Mouse (Mus musculus) gastrocnemius, postnatal 14 days (tissue): Measurements from ENCODE around the gene Ltc4s. TPM values are rescaled to one million over a fixed set of nuclear protein-coding genes. Genes with fewer than 3 reads are reported as not detected.

ENCODE experiments used
- DNase-seq: peaks from one replicate; pipeline ENCODE4 v3.0.0; 2021; ENCODE audit warnings: mixed read lengths
- intact Hi-C: fragments of 180-260 bp; cut with DNase I; formaldehyde crosslinking; loops from one replicate; pipeline ENCODE4 v1.15.1; 2025; ENCODE audit warnings: low total_unique reads
- total RNA-seq, 2 experiments: library from RNA; stranded (reverse); gene quantifications; 2 replicates each; pipeline ENCODE4 v1.2.3; 2021

Ltc4s gene
- total RNA-seq, 2 experiments from 2014 or later: 1.9 to 2.0 TPM

DNA sequence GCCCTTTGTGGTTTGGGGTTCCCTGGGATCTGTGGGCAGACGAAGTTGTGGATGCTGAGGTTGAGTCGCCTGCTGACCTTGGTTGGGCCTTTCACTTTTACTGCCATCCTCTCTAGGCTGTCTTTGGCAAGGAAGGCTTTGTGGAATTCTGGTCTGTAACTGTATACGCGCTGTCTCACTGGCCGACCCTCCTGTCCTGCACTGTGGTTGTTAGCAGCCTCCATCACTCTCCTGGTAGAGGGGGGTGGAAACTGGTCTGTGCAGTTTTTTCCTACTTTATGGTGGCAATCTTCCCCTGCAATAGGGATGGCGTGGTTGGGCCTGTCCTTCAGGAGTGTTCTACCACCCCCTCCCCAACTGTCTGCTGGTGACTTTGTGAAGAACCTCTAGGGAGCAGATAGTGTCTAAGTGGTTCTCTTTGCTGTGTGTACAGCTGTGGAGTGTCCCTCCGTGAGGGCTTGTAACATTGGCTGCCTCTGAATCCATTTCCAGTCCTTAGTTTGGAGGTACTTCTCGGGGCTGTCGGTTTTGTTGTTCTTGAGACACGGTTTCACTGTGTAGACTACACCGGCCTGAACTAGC lies 14.4 kb upstream of the Ltc4s start:
- intact Hi-C loops: no loop called here
- DNase-seq: no peak

DNA sequence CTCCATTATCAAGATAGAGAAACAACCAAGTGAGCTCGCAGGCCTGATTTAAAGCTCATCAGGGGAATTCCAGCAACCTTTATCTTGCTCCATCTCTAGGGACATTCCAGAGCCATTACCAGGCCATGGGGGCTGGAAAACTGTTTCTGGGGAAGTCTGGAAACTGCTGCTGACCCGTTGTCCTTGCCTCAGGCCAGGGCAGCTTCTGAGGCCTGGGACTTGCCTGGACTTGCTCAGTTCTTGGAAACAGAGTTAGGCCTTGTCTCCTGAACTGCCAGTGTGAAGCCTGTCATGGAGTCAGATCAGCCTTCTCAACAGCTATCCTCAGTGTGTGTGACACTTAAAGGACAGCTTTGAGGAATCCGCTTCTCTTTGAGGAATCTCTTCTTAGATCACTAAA lies 13.8 kb upstream of the Ltc4s start:
- intact Hi-C loops: no loop called here
- no peak for DNase-seq

DNA sequence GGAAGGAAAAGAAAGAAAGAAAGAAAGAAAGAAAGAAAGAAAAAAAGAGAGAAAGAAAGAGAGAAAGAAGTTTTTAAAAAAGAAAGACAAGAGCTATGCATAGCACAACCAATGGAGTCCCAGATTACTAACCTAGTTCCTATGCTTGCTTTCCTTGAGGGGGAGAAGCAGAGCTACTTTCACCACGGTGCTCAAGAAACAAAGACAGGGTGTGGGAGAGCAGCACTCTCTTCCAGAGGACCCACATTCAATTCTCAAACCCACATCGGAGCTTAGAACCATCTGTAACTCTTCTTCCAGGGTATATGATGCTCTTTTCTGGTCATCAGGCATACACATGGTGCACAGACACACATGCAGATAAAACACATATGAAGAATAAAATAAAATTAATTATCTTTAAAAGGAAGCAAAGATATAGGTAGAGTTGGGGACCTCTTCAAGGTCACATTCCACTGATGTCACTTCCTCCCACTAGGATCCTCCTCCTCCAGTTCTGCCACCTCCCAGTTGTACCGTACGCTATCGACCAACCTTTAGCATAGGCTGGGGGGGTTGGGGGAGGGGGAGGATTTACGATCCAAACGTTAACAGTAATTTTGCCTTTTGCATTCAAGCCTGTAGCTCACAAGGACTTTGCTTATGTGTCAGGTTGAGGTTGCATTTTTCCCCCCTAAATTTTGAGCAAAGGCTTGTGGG lies 10.2 kb upstream of the Ltc4s start:
- no peak for DNase-seq
- intact Hi-C loops: no loop called here

DNA sequence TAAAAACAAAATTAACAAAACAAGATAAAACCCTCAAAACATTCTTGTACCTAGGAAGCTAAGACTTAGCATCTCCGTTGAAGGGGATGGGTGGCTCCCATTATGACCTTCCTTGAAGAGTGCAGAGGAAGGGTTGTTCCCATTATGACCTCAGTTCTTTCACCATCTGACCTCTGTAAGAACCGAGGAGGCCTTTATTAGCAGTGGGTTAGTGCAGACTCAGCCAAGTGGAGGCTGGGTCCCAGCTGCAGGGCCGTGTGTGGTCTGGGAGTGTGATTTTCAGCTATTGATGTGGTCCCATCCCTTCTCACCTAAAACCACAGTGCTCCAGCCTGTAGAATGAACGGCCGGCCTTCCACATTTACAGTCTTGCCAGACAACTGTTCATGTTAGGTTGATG lies 6.9 kb upstream of the Ltc4s start:
- no peak for DNase-seq
- intact Hi-C loops: no loop called here

DNA sequence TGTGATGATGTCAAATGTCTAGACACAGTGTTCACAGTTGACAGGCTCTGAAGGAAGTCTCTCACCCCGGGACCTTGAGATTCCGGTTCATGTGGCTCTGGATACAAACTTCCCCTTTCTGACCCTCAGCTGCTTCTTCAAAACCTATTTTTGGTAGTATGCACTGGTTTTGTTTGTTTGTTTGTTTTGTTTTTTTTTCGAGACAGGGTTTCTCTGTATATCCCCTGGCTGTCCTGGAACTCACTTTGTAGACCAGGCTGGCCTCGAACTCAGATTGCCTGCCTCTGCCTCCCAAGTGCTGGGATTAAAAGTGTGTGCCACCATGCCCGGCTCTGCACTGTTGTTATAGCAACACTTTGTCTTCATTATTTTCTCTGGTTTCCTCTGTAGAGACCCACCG lies 5.5 kb upstream of the Ltc4s start:
- intact Hi-C loops: no loop called here
- DNase-seq: no peak

DNA sequence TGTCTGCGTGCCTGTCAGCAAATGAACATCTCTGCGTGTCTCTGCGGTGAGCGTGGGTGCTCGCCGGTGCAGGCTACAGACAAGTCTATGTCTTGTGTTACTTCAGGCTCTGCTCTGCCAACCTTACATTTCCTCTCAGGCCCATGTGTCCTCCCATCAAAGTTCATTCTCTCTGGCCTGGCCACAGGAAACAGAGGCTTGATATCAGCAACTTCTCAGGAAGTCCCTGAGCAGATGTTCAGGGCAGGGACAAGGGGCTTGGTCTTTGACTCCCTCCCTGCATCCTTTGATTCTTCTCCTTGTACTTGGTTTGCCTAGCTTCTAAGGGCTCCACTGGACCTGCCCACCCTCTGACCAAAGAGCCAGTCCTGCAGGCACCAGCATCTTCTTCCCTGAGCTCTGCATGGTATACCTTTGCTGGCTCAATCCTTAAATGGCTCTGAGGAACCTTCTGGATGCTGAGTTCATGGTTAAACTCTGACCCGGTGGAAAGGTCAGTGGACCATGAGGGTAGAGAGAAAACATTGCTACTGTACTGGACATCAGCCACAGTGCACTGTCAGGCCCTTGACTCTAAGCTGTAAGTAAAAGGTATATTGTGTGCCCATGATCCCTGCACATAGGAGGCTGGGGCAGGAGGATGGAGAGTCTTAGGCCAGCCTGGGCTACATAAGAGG lies 2.0 kb upstream of the Ltc4s start:
- no peak for DNase-seq
- intact Hi-C loops: no loop called here

DNA sequence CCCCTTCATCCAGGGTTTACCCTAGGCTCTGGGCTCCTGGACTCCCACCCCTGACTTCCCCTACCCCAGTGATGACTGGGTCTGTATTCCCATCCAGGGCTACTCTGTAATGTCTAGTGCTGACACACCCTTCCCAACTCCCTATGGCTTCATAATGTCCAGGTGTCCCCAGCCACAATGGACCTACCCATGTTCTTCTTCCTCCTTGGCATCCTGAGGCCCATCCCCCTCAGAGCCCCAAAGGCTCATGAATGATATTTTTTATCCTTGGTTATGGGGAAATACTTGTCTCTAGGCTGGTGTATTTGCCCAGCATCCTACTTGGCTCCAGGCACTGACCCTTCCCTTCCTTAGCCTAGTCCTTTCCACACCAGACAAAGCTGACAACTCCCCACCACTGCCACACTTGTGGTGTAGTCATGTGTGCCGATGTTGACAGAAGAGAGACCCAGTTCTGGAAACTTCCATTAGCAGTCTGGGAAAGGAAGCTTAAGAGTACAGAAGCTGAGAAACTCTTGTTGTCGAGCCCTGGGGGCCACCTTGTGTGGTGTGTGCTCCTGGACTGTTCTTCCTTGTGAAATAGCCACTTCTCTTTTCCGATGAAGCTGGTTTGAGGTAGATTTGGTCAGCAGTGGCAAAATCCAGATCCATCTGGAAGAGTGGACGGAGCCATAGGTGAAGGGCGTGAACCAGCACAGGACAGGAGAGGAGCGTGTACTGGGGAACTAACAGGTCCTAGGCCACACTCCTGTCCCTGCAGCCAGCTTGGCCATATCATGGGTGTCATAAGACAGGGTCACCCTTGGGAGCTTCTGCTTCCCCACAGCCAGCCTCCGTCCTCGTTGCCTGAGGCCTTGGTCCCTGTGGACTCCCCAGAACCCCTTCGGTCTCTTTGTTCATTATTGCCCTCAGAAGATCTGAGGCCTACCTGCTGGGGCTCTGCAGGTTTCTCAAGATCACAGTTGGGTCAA lies 690 bp upstream of the Ltc4s start:
- DNase-seq: no peak
- intact Hi-C loops: loop anchor here (5.0 kb wide), 1 partner anchor 128 kb away; no protein-coding TSS in a partner anchor

DNA sequence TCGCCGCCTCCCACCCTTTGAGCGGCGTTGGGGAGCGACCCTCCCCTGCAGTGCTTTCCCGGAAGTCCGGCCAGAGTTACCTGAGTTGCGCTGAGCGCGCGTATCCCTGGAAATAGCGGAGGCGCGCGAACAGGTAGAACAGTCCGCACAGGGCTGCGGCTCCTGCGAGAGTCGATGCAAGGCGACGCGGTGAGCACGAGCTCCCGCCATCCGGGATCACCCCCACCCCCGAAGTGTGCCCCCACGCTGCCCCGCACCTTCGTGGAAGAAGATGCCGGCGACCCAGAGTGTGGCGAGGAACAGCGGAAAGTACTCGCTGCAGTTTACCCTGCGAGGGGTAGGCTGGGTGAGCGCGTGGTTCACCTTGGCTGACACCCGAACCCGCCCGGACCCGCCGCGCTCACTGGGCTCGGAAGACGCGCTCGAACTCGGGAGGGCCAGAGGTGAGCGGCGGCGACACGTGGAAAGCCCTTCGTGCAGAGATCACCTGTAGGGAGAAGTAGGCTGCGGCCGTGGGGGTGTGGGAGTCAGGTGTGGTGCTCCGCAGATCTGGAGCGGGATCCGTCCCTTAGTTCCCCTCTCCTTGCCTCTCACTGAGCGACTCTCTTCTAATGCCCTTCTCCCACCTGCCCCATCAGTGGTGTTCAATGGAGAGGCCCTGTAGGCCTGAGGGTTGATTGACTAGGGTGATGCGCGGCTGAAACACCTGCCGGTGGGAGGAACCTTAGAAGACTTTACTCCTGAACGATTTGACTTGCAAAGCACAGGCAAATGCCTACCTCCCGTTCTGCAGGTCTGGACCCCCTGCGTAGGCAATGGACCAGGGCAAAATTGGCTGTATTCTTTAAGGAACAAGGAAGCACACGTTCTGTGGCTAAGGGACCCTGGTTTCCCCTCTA lies 1.2 kb downstream of the Ltc4s start:
- no peak for DNase-seq
- intact Hi-C loops: loop anchor here (5.0 kb wide), 1 partner anchor 130 kb away; no protein-coding TSS in a partner anchor

DNA sequence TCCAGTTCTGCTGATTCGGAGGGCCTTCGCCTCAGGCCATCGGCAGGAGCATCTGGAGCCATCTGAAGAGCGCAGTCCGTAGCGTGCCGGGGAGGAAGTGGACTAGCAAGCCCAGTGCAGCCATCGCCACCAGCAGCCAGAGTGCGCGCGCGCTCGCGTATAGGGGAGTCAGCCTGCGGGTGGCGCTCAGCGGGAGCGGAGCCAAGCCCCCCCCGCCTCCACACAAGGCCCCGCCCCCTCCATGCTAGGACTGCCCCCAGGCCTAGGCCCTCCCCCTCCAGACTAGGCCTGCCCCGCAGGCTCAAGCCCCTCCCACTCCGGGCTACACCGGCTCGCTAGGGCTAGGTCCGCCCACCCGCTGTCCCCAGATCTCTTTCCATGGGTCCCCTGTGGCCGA lies 1.9 kb downstream of the Ltc4s start:
- DNase-seq: peak; percentile 92
- intact Hi-C loops: loop anchor here (5.0 kb wide), 1 partner anchor 131 kb away; no protein-coding TSS in a partner anchor

DNA sequence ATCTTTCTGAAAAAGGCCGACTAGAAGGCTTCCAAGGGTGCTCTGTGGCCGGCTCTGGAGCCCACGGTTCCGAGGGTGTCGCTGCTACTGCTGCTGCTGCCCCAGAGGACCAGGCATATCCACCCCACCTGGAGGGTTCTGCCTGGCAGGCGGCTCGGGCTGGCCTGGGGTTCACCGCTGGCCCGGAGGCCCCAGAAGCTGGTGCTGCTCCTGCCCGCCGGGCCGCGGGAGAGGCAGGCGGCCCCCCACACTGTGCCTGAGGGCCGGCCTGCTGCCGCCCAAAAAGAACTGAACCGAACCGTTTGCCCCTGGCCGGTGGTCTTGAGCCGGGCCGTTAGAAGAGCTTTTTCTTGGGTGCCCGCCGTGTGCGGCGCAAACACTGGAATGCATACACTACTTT lies 3.8 kb downstream of the Ltc4s start:
- intact Hi-C loops: loop anchor here (5.0 kb wide), 2 partner anchors 72 to 133 kb away; no protein-coding TSS in a partner anchor
- no peak for DNase-seq

DNA sequence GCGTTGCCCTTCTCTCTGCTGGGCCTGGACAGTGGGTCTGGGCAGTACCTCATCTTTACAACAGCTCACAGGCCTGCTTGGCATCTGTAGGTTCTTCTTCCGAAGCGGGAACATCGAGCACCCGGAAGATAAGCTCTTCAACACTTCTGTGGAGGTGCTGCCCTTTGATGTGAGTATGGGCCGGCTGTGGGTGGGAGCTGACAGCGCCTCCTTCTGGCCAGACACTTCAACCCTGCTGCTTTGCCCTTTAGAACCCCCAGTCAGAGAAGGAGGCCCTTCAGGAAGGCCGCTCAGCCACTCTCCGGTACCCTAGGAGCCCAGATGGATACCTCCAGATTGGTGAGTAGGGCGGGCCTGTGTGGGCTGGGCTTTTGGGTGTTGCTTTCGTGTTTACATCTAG lies 4.4 kb downstream of the Ltc4s start:
- intact Hi-C loops: loop anchor here (5.0 kb wide), 1 partner anchor 72 kb away; no protein-coding TSS in a partner anchor
- no peak for DNase-seq

DNA sequence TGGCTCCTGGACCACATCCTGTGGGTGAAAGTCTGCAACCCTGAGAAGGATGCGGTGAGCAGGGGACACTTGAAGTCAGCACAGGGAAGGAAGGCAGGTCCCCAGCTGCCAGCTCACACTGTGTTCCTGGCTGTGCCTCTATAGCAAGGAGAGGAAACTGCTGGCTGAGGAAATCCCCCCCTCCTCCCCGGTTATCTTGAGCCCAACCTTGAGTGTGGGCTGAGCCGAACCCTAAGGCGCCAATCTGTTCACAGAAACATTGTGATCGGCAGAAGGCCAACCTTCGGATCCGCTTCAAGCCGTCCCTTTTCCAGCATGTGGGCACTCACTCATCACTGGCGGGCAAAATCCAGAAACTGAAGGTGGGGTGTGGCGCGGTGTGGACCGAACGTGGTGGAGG lies 5.4 kb downstream of the Ltc4s start:
- DNase-seq: no peak
- intact Hi-C loops: loop anchor here (5.0 kb wide), 1 partner anchor 71 kb away; no protein-coding TSS in a partner anchor

DNA sequence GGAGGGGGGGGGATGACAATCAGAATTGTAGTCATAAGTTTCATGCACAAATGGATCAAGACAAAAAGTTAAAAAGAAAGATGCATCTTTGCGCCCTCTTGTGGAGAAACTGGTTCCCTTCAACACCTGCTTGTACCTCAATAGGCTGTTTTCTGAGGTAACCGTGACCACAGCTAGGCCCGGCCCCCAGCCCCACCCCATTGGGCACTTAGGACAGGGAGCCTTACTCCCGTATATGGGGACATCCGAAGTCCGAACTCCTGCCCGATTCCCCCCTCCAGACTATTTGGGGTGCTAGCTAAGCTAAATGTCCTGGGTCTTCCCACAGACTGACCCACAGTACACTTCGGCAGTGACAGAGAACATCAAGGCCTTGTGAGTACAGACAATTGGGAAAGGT lies 7.0 kb downstream of the Ltc4s start:
- no peak for DNase-seq

DNA sequence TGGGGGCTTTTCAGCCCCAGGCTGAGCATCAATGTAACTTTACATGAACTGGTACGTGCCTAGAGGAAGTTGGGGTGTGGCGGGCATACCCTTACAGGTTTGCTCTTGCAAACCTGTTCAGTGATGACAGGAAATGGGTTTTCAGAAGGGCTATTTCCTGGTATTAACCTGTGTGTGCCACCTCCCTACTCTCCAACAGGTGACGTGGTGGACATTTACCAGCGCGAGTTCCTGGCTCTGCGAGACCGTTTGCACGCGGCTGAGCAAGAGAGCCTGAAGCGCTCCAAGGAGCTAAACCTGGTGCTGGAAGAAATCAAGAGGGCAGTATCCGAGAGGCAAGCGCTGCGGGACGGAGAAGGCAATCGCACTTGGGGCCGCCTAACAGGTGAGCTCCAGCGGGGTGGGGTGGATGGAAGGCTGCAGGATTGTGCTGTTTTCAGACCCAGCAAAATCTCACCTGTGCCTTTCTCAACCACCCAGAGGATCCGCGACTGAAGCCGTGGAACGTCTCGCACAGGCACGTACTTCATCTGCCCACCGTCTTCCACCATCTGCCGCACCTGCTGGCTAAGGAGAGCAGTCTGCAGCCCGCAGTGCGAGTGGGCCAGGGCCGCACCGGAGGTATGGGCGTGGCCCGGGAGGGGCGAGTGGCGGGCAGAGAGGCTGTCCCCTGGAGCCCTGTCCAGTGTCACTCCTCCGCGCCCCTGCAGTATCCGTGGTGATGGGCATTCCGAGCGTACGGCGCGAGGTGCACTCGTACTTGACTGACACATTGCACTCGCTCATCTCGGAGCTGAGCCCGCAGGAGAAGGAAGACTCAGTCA lies 7.7 kb downstream of the Ltc4s start:
- intact Hi-C loops: loop anchor here (5.0 kb wide), 1 partner anchor 68 kb away; no protein-coding TSS in a partner anchor
- no peak for DNase-seq

More for the DNA sequence above, 7.0 kb downstream of the Ltc4s start:
- intact Hi-C loops: loop anchor here (5.0 kb wide), 1 partner anchor 69 kb away; no protein-coding TSS in a partner anchor

DNA sequence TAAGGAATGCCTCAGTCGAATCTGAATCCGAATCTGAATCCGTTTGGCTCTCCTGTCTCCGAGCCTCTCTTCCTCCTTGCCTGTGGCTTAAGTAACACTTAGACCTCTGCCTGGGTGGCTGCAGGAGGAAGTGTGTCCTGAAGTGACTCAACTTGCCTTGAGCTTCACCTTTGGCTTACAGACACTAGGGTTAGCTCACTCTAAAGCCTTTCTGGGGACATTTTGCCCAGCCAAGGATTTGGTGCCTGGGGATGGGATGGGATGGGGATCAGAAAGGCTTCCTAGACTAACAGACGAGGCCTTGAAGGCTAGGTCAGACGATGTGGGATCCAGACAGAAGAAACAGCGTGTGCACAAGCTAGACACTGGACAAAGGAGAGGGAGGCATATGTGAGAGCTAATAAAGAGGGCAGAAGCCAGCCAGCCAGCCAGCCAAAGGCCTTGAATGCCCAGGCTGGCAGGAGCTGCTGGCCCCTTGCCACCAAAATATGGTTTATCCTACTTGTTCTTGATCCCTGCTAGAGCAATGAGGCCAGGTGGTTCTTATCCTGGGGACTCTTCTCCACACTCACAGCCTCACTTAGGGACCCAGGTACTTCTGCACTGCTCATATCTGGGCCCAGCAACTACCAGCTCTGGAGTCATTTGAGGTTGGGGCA lies 9.0 kb downstream of the Ltc4s start:
- intact Hi-C loops: no loop called here
- DNase-seq: no peak

DNA sequence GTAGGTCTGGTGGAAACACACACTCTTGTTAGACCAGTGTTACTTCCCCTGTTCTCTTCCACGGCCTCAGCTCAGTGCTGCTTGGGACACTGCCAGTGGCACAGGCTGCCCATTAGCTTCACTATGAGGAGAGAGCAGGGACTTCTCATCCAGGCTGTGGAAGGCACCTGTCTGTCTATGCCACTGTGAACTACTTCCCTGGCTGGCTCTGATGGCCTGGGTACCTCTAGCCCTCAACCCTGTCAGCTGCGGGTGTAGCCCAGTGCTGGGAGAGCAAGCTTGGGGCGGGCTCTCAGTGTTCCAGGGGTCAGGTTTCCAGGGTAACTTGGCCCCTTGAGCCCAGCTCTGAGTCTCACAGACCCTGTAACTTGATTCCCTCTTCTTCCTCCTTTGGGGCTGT lies 9.6 kb downstream of the Ltc4s start:
- intact Hi-C loops: no loop called here

DNA sequence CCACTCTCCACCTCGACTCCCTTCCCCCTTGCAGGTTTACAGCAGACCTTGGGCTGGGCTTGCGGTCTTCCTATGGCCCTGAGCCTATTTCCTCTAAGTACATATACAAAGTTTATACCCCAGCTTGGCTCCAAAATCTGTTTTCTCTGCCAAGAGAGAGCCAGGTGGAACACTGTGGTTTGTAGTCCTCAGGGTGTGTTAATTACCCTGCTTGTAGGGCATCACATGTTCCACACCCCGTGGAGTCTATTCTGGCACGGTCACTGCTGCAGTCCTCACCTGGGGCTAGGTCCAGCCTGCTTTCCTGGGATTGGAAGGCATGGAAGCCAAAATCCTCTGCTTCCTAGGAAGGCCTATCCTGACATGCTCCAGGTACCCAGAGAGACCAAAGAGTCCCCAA lies 10.7 kb downstream of the Ltc4s start:
- intact Hi-C loops: no loop called here
- no peak for DNase-seq

More for the DNA sequence above, 9.6 kb downstream of the Ltc4s start:
- no peak for DNase-seq
